Mouse (Mus musculus): ENCODE results near the gene Calm2.

Calm2 gene

GRCm38 (mm10) chr17:87391242-87391641 is 55.5 kb downstream of the Calm2 start:
- peak; percentile 56 for DNase-seq

GRCm38 (mm10) chr17:87387068-87387467 is 59.7 kb downstream of the Calm2 start:
- DNase-seq: no peak

GRCm38 (mm10) chr17:87385835-87386234 is 60.9 kb downstream of the Calm2 start:
- DNase-seq: no peak

All from right cerebral cortex, adult 18-20 months (tissue).